Mouse (Mus musculus): ENCODE data around the gene Cib1. TPM values are rescaled to one million over a fixed set of nuclear protein-coding genes. Genes with fewer than 3 reads are reported as not detected.

Gene Cib1
- polyA plus RNA-seq, 1 experiment from 2014 or later: 69.9 TPM

GRCm38 (mm10) chr7:80180202-80180601 lies 52.4 kb downstream of the Cib1 start:
- no peak overlapping the region for H3K9ac ChIP-seq
- no peak overlapping the region for H3K4me3 ChIP-seq
- H3K36me3 ChIP-seq: no peaks in the 10 kb centered on the region
- no peaks in the 10 kb centered on the region for H3K27me3 ChIP-seq
- ATAC-seq (ENCODE audit: insufficient number of reproducible peaks, insufficient read depth, low FRiP score, low TSS enrichment, low read depth): no peak
- no peak overlapping the region for H3K27ac ChIP-seq
- H3K4me2 ChIP-seq: no peak overlapping the region
- H3K4me1 ChIP-seq: no peaks in the 10 kb centered on the region
- no peaks in the 10 kb centered on the region for H3K9me3 ChIP-seq
- WGBS: 74% methylated on average over 3 of the region's 3 CpGs

- Histone ChIP-seq H3K4me3 (no peak overlapping the region), H3K9me3 (no peaks in the 10 kb centered on the region), H3K27ac (no peak overlapping the region), H3K36me3 (no peaks in the 10 kb centered on the region), H3K27me3 (no peaks in the 10 kb centered on the region), H3K4me2 (no peak overlapping the region), H3K4me1 (no peaks in the 10 kb centered on the region), H3K9ac (no peak overlapping the region)
- WGBS: 80% methylated on average over 6 of the region's 6 CpGs
- no peak for ATAC-seq (ENCODE audit: insufficient number of reproducible peaks, insufficient read depth, low FRiP score, low TSS enrichment, low read depth)
These were observed 52.8 kb downstream of the Cib1 start for GRCm38 (mm10) chr7:80179790-80180189.

GRCm38 (mm10) chr7:80179327-80179726 lies 53.3 kb downstream of the Cib1 start:
- Histone ChIP-seq H3K4me1 (no peaks in the 10 kb centered on the region), H3K27ac (no peak overlapping the region), H3K4me3 (no peak overlapping the region), H3K4me2 (no peak overlapping the region), H3K36me3 (no peaks in the 10 kb centered on the region), H3K9me3 (no peaks in the 10 kb centered on the region), H3K9ac (no peak overlapping the region), H3K27me3 (no peaks in the 10 kb centered on the region)
- 90% methylated on average over 6 of the region's 6 CpGs for WGBS
- no peak for ATAC-seq (ENCODE audit: insufficient number of reproducible peaks, insufficient read depth, low FRiP score, low TSS enrichment, low read depth)

GRCm38 (mm10) chr7:80178037-80178729 lies 54.4 kb downstream of the Cib1 start:
- no peaks in the 10 kb centered on the region for H3K36me3 ChIP-seq
- no peak for ATAC-seq (ENCODE audit: insufficient number of reproducible peaks, insufficient read depth, low FRiP score, low TSS enrichment, low read depth)
- 86% methylated on average over 10 of the region's 10 CpGs for WGBS

GRCm38 (mm10) chr7:80177438-80177837 lies 55.2 kb downstream of the Cib1 start:
- H3K9ac ChIP-seq: no peak overlapping the region
- 93% methylated on average over 3 of the region's 3 CpGs for WGBS
- no peak overlapping the region for H3K4me2 ChIP-seq
- H3K36me3 ChIP-seq: no peaks in the 10 kb centered on the region
- H3K27me3 ChIP-seq: no peaks in the 10 kb centered on the region
- no peak for ATAC-seq (ENCODE audit: insufficient number of reproducible peaks, insufficient read depth, low FRiP score, low TSS enrichment, low read depth)
- no peak overlapping the region for H3K4me3 ChIP-seq
- H3K4me1 ChIP-seq: no peaks in the 10 kb centered on the region; the same call in 1 of the 2 replicates
- no peak overlapping the region for H3K27ac ChIP-seq
- H3K9me3 ChIP-seq: no peaks in the 10 kb centered on the region

More at GRCm38 (mm10) chr7:80178037-80178729, 54.4 kb downstream of the Cib1 start:
- no peaks in the 10 kb centered on the region for H3K27me3 ChIP-seq
- H3K4me2 ChIP-seq: no peak overlapping the region
- no peak overlapping the region for H3K4me3 ChIP-seq
- no peak overlapping the region for H3K27ac ChIP-seq
- H3K4me1 ChIP-seq: no peaks in the 10 kb centered on the region
- no peak overlapping the region for H3K9ac ChIP-seq
- no peaks in the 10 kb centered on the region for H3K9me3 ChIP-seq

Other genes starting within 250 kb of the Cib1 start
- gene Zfp710, start 208.0 kb downstream of the Cib1 start, polyA plus RNA-seq (2015; fragmentation: Nextera tagmentation; extraction: Ambion mirVana): 20.1 and 21.9 TPM in 2 replicates
- gene Idh2, start 117.4 kb downstream of the Cib1 start, polyA plus RNA-seq (2015; fragmentation: Nextera tagmentation; extraction: Ambion mirVana): 514 and 560 TPM in 2 replicates
- gene Sema4b, start 46.0 kb downstream of the Cib1 start, polyA plus RNA-seq (2015; fragmentation: Nextera tagmentation; extraction: Ambion mirVana): 18.6 and 19.8 TPM in 2 replicates
- 3.8 TPM in 2 replicates for gene Gdpgp1, start 52 bp upstream of the Cib1 start, polyA plus RNA-seq (2015; fragmentation: Nextera tagmentation; extraction: Ambion mirVana)
- gene Ttll13, start 13.6 kb upstream of the Cib1 start, polyA plus RNA-seq (2015; fragmentation: Nextera tagmentation; extraction: Ambion mirVana): 0.90 and 2.3 TPM in 2 replicates
- 52.2 and 52.5 TPM in 2 replicates for gene Ngrn, start 28.4 kb upstream of the Cib1 start, polyA plus RNA-seq (2015; fragmentation: Nextera tagmentation; extraction: Ambion mirVana)
- gene Vps33b, start 36.8 kb upstream of the Cib1 start, polyA plus RNA-seq (2015; fragmentation: Nextera tagmentation; extraction: Ambion mirVana): 13.8 and 16.2 TPM in 2 replicates
- 121 and 130 TPM in 2 replicates for gene Prc1, start 61.6 kb upstream of the Cib1 start, polyA plus RNA-seq (2015; fragmentation: Nextera tagmentation; extraction: Ambion mirVana)
- 15.6 and 17.2 TPM in 2 replicates for gene Rccd1, start 91.6 kb upstream of the Cib1 start, polyA plus RNA-seq (2015; fragmentation: Nextera tagmentation; extraction: Ambion mirVana)
- gene Unc45a, start 108.2 kb upstream of the Cib1 start, polyA plus RNA-seq (2015; fragmentation: Nextera tagmentation; extraction: Ambion mirVana): 49.0 and 53.1 TPM in 2 replicates
- gene Hddc3, start 110.3 kb upstream of the Cib1 start, polyA plus RNA-seq (2015; fragmentation: Nextera tagmentation; extraction: Ambion mirVana): 21.6 and 29.0 TPM in 2 replicates
- 25.3 and 28.7 TPM in 2 replicates for gene Man2a2, start 138.6 kb upstream of the Cib1 start, polyA plus RNA-seq (2015; fragmentation: Nextera tagmentation; extraction: Ambion mirVana)
- 12.8 and 13.8 TPM in 2 replicates for gene Fes, start 155.1 kb upstream of the Cib1 start, polyA plus RNA-seq (2015; fragmentation: Nextera tagmentation; extraction: Ambion mirVana)
- 10.9 and 11.0 TPM in 2 replicates for gene Furin, start 172.6 kb upstream of the Cib1 start, polyA plus RNA-seq (2015; fragmentation: Nextera tagmentation; extraction: Ambion mirVana)